Mouse (Mus musculus): ENCODE measurements at regions not wholly inside any gene's neighbourhood (a gene's known extent, or its start where the extent isn't known, plus 50 kb on each side); places are given as distances from the start of the nearest gene placed in this dataset.

DNA sequence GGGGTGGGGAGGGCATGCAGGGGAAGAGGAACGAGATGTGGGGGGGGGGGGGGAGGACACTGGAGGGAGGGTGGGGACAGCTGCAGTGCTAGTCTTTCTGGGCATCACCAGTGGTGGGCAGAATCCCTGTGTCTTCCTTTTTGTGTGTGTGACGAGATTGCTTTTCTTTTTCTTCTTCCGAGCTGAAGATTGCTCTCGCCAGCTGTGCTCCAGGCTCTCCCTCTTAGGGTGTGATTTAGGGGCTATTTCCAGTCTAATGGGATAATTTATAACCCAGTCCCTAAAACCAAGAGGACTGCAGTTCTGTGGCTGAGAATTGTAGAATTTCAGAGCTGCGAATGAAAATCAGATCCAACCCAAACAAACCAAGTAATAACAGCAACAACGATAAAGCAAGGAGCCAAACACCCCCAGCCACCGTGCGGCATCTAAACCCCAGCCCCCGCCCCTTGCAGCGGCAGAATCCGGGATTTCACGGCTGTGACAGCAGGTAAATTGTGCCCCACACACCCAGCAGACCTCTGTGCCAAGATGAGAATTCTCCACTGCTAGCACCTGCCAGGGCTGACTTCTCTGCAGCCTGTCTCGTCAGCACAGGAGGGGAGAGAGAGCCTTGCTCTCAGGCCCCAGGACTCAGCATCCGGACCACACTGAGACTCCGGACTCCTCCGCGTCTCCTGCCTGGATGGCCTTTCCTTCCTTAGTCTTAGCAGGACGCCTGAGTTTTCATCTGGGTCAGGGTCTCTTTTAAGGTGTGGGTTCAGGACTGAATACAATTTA, 104.3 kb downstream of the Rpl14 start:
- no peak for DNase-seq
- intact Hi-C loops (cut with DNase I; ENCODE audit: low total_unique reads): no loop called here

DNA sequence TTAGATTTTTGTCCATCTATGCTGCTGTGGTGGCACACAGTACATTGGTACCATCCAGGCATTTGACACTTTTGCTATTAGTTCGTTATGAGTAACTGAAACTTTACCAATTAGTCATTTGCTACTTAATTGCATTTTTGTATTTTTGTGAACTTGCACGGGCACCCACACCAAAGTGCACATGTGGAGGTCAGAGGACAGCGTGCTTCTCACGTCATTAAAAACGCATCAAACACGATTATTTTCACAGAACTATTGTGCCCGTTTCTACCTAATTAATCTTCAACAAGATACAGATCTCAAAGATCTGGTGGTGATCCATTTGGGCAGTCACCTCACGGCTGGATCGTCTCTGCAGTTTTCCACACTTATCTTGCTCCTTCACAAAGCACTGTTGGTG, 105.1 kb downstream of the Rpl14 start:
- DNase-seq: no peak

DNA sequence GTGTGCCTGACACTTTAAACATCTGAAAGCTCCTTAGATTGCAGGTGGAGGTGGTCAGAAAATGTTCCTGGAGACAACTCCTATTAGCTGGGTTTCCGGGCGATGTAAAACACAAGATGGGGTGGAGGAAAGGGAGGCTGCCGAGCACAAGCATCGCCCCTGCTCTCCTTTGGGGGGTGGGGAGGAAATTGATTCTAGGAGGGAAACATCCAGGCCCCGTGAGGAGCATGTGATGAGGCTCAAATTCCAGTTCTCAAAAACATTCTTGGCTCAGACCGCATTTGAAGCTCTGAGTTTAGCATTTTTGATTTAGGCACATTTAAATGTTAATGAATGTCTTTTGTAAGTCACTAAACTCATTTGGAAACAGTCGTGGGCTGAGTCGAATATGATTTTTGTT, 105.5 kb downstream of the Rpl14 start:
- no peak for DNase-seq
- intact Hi-C loops (cut with DNase I; ENCODE audit: low total_unique reads): no loop called here

More for the DNA sequence above, 105.1 kb downstream of the Rpl14 start:
- intact Hi-C loops (cut with DNase I; ENCODE audit: low total_unique reads): no loop called here

DNA sequence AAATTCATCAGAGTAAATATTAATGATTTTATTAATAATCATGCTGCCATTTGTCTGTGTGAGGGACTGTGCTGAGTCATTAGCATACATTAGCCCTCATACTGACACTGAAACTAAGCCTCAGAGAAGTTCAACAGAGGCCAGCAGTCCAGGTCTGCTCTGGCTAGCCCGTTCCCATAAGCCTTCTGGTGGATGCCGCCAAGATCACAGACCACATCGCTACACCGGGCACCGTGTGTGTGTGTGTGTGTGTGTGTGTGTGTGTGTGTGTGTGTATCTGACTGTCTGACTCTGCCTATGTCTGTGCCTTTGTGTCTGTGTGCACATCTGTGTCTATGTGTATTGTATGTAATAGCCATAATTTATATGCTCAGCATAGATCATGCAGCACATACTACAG, 106.0 kb downstream of the Rpl14 start:
- DNase-seq: no peak
- intact Hi-C loops (cut with DNase I; ENCODE audit: low total_unique reads): no loop called here

DNA sequence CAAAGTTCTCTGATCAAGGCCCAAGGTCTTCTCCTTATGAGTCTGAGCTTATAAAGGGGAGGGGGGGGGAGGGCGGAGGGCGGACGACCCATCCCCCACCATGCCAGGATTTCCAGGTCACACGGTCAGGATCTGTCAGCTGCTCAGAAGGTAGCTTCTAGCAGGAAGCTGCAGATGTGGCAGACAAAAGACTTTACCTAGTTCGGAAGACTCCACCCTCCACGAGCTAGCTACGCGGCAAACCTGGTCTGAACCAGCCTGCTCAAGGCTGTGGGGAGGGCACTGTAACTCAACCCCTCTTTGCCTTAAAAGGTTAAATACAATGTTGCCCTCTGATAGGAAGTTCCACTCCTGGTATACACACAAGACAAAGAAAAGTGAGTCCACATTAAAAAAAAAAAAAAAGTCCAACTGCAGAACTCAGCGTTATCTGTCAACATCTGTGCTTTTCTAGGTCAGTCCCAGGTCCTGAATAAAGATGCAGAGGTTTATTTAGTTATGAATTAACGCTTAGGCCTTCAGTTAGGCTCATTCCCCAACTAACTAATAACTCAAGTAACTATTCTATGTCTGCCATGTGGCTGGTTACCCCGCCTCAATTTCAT, 108.7 kb downstream of the Rpl14 start:
- intact Hi-C loops (cut with DNase I; ENCODE audit: low total_unique reads): no loop called here

DNA sequence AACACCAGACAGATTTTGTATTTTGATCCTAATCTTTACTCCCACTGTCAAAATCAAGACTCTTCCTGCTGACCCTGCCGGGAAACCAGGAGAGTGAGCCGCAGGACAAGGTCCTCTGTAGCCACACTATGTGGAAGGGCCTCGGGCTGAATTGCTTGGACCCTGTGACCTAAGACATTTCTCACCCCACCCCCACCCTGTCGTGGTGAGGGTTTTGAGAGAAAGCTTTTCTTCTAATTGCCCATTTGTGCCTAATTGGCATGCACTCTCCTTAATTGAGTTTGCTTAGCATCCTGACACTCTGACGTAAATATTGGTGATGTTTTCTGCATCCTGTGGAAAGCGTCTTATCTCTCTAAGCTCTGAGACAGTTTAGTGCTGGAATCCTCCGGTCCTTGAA, 110.2 kb downstream of the Rpl14 start:
- no peak for DNase-seq

More for the DNA sequence above, 108.7 kb downstream of the Rpl14 start:
- no peak for DNase-seq

DNA sequence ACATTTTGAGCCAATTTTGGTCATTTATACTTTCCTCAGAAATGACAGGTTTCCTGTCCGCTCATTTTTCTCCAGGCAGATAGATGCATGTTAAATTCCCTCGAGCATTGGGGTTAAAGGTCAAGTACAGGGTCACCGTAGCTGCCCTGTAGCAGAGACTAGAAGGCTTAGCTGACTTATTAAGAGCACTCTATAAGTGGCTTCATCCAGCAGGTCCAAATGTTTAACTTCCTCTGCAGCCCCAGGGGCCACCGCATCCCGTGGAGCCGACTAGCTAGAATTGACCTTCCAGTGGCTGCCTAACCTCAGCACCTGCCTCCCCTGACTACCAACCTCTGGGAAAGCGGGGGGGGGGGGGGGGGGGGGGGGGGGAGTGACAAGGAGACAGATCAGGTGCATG, 114.7 kb downstream of the Rpl14 start:
- intact Hi-C loops (cut with DNase I; ENCODE audit: low total_unique reads): no loop called here
- DNase-seq: no peak

More for the DNA sequence above, 110.2 kb downstream of the Rpl14 start:
- intact Hi-C loops (cut with DNase I; ENCODE audit: low total_unique reads): no loop called here

DNA sequence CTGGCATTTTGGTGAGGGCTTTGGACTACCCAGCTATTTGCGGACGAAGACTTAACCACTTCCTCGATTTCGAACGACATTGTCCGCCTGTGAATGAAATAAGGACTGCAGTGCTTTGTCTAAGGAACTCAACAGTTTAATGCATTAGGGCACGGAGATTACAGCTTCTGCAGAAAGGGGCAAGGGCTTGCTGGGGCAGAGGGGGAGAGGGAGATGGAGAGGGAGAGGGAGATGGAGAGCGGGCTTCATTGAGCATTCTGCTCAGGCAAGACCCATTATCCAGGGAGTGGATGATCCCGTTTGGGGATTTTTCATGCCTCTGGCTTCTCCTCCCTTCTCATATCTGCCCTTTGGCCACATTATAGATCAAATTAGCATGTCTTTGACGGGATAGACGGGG, 117.8 kb downstream of the Rpl14 start:
- intact Hi-C loops (cut with DNase I; ENCODE audit: low total_unique reads): no loop called here
- no peak for DNase-seq

DNA sequence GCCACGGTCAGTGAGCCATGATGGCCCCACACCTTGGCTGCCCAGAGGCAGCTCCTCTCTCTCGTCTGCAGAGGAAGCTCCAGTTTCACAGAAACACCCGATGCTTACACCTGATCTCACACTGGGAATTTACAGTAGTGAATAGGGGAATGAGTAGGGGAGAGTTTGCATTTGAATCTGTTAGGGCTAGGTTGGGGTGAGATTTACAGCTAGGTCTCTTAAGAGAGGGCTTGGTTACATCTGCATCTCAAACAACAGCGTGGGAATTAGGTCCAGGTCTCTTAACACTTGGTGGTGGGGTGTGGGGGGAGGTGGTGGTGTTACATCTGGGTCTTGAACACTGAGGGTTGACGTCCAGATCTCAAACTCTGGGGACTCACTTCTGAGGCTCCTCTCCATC, 119.3 kb downstream of the Rpl14 start:
- no peak for DNase-seq
- intact Hi-C loops (cut with DNase I; ENCODE audit: low total_unique reads): no loop called here

DNA sequence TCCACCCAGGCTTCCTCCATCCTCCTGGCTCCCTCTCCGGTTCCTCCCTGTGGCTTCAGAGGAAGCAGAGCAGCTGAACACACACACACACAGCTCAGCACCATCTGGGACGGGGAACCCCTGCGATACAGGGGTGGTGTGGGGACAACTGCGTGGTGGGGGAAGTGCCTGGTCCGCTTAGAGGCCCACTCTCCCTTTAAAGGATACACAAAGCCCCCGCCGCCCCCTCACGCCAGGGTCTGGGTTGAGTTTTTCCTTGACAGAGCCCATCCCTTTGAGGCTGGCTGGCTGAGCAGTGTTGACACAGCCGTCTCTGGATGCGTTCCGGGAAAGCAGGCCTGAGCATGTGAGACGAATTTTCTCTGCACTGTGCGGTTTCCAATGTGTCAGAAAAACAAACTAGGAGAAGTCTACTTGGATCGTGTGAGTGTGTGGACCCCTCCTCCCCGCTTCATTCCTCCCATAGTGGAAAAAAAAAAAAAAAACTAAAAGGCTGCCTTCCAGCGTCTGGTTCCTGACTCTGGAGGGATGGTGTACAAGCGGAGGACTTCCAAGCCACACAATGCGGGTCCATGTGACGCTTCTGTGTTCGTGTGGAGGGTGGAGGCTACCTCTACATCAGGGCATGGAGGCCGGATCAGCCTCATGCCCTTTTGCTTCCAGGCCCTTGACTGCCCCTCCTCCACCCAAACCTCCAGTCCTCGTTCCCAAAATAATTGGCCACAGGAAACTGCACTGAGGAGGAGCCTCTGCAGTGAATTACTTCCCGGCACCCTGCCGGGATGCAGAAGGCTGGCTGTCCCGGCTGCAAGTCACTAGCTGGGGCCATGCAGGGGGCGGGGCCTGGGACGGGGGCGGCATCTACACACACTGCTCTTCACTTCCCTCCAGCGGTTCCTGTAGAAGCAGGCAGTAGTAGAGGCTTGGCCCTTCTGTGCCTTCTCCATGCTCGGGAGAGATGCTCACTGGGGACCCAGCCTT, 120.0 kb downstream of the Rpl14 start:
- DNase-seq: peak; percentile 93
- intact Hi-C loops (cut with DNase I; ENCODE audit: low total_unique reads): no loop called here

DNA sequence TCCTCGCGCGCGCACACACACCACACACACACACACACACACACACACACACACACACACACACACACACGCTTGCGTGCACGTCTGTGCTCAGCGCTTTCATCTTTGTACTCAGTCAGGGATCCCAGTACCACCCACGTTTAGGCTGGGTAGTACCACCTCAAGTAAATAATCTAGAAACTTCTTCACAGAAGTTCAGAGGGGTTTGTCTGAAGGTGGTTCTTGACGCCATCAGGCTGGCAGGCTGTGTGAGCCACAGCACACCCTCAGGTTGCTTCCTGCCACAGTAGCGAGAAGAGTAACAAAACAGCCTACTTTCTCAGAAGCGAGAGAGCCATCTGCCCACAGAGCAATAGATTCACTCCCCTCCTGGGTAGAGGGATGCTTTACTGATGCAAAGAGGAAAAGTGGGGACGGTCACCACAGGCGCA, 120.7 kb downstream of the Rpl14 start:
- intact Hi-C loops (cut with DNase I; ENCODE audit: low total_unique reads): no loop called here
- DNase-seq: no peak

DNA sequence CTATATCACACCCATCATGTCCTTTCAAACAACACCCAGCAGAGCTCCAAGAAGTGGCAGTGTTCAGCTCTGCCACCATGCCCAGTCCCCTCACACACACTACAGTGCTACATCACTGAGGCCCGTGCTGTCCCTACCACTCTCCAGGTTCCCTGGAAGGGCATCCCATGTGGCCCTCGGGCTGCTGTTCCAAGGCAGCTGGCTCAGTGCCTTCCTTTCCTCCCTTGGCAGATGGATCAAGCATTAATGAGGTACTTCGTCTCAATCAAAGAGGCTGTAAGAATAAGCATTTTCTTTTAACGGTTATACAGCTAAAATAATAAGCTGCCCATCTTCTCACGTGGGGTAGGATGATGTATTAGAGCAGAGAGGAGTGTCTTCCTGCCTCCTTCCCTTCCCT, 123.2 kb downstream of the Rpl14 start:
- intact Hi-C loops (cut with DNase I; ENCODE audit: low total_unique reads): no loop called here
- no peak for DNase-seq

DNA sequence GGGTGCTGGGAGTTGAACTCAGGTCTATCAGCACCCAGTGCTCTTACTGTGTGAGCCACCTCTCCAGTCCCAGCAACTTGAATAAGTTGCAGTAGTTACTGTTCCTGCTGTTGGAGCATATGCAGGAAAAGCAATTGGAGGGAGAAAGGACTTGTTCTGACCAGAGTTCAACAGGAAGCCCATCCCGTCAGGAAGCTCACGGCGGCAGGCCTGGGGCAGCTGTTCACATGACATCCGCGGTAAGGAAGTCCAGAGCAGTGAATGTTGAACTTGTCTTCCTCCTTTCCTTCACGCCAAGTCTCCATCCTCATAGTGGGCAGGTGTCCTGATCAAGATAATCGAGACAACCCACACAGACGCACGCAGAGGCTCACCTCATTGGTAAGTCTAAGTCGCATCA, 124.7 kb downstream of the Rpl14 start:
- intact Hi-C loops (cut with DNase I; ENCODE audit: low total_unique reads): no loop called here
- DNase-seq: no peak

DNA sequence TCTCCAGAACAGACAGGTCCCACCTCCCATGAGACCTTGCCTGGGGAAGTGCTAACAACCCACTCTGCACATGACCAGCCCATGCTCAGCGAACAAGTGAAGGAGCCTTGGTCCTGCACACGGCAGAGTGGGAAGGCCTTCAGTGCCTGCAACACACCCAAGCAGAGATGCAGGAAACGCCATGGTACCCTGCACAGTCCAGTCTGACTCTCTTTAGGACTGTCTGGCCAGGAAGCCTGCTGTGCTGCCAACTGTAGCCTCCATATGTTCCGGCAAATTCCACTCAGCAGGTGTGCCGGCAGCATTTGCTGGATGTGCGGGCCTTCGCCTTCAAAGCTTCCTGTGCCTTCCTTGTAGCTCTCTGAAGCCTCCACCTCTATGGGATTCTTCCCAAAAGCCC, 126.5 kb downstream of the Rpl14 start:
- DNase-seq: no peak
- intact Hi-C loops (cut with DNase I; ENCODE audit: low total_unique reads): no loop called here

DNA sequence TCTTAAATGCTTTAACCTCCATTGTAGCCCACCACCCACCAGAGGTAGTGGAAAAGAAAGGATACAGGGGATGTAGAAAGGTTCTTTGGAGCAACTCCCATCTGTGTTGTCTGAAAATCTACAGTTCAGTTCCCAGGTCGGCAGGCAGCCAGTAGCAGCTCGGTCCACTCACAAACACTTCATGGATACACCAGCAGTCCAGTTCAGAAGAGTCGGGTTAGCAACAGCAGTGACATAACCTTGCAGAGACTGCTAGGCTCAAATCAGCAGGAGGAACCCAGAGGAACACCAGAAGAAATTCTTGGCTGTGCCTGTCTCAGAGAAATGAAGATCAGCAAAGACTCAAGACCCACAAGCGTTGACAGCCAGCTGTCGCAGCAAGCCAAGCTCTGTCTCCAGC, 128.5 kb downstream of the Rpl14 start:
- intact Hi-C loops (cut with DNase I; ENCODE audit: low total_unique reads): no loop called here

DNA sequence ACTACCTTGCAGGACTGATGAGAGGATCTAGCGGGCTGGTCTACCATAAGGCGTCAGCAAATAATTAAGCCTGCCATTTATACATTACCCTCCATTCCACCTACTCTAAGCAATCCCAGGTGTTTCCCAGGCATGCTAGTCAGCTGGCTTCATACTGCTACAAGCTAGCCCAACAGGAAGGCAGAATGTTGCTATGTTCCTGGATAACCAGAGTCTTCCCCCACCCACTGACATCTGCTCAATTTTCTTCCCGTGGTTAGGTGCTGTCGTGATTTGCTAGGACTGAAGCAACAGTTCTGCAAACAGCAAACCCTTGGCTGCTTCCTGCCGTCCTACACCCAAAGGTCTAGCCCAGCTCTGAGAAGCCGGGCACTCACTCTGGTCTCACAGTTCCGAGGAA, 131.6 kb downstream of the Rpl14 start:
- intact Hi-C loops (cut with DNase I; ENCODE audit: low total_unique reads): no loop called here
- no peak for DNase-seq

More for the DNA sequence above, 128.5 kb downstream of the Rpl14 start:
- no peak for DNase-seq

DNA sequence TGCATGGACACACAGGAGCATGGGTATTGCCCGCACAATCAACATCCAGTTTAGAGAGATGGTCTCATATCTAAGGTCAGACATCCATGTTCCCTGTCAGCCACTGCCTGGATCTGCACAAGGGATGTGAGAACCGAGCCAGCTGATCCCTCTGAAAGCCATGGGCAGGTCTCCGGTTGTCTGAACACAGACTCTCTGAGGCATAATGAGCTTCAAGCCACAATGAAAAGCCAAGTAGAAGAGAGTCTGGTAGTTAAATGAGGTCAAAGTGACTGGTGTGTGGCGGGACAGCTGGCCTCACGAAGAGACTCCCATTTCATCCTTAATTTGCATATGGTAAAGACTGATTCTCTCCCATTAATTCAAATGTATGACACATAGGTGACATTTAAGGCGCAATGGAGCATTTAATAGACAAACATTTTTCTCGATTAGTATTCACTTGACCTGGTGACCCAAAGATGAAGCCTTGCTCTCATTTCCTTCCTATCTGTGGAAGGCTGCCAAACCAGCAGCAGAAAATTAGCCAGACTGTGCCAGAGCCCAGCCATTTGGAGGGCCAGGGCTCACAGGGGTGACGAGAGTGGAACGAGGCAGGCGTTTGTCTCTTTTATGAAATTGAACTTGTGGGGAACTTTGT, 132.2 kb downstream of the Rpl14 start:
- intact Hi-C loops (cut with DNase I; ENCODE audit: low total_unique reads): no loop called here
- no peak for DNase-seq

DNA sequence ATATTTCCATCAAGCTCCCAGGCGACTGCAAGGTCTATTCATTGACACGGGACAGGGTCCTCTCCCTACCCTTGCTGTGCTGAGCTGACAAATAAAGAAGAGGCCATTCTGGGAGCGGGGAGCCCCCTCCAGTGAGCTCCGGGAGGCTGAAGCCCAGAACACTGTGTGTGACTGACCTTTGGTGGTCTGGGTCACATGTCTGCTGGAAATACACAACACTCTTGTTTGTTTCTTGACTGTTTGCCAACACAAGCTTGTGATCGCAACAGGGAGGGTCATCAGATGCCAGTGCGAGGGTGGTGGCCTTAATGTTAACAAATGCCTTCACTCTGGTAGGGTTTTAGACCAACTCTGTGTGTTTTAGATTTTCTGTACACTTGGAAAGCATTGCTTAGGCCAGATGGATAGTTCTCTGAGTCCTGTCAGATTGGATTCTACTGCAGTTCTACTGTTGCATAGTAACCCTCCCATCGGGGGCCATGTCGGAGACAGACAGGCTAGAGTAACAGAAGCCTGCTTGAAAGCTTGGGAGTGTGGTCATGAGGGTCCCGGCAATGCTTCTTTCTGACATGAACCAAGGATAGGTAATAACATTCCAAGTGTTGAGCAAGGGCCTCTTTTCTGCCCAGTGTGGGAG, 135.4 kb downstream of the Rpl14 start:
- intact Hi-C loops (cut with DNase I; ENCODE audit: low total_unique reads): no loop called here
- DNase-seq: no peak

DNA sequence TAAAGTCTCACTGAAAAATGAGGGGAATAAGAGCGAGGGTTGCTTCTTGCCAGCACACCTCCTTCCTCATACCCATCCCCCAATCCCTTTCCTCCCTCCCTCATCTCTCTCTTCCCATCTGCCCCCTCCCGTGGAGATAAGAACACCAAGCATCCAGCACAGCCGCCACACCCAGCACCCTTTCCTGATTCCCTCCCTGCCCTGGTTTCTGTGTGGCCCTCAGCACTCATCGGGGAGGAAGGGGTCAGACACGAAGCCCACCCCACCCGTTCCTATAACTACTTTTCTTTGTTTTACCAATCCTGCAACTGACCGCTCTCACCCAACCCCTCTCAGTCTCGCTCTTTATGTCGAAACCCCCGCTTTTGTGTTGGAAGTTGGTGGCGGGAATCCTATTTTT, 137.3 kb downstream of the Rpl14 start:
- intact Hi-C loops (cut with DNase I; ENCODE audit: low total_unique reads): no loop called here
- no peak for DNase-seq

All from gastrocnemius, postnatal 14 days (tissue).